Mouse (Mus musculus) ovary, postnatal 36 days (tissue): ENCODE data around the gene Amigo3.
"Not testable (repeated sequence)": the region's sequence is repeated elsewhere in the genome, so short reads cannot be mapped to it uniquely, and the experiment has no call there.

Experiments
- DNase-seq: peaks from one replicate; pipeline ENCODE4 v3.0.0; 2022; ENCODE audit warnings: low spot score, mixed read lengths

Gene Amigo3

GRCm38 (mm10) chr9:108052885-108053664 lies at the start of gene Amigo3:
TSS of gene Amigo3 (plus strand) at chr9:108053159.
- DNase-seq = peak; percentile 94

GRCm38 (mm10) chr9:108003531-108003890 lies 49.4 kb upstream of the Amigo3 start:
- DNase-seq = no peak

GRCm38 (mm10) chr9:108008041-108008440 lies 44.9 kb upstream of the Amigo3 start:
- DNase-seq = no peak

GRCm38 (mm10) chr9:108010385-108010784 lies 42.6 kb upstream of the Amigo3 start:
- no peak for DNase-seq

GRCm38 (mm10) chr9:108013577-108013976 lies 39.4 kb upstream of the Amigo3 start:
- not testable (repeated sequence) for DNase-seq

GRCm38 (mm10) chr9:108017127-108017526 lies 35.8 kb upstream of the Amigo3 start:
- DNase-seq = no peak

GRCm38 (mm10) chr9:108020741-108021140 lies 32.2 kb upstream of the Amigo3 start:
- DNase-seq = no peak

GRCm38 (mm10) chr9:108023216-108023615 lies 29.7 kb upstream of the Amigo3 start:
- DNase-seq = no peak

GRCm38 (mm10) chr9:108026584-108026983 lies 26.4 kb upstream of the Amigo3 start:
- DNase-seq = no peak

GRCm38 (mm10) chr9:108027867-108028266 lies 25.1 kb upstream of the Amigo3 start:
- no peak for DNase-seq

- DNase-seq = no peak
Observed at GRCm38 (mm10) chr9:108032126-108032525, 20.8 kb upstream of the Amigo3 start.

- DNase-seq = no peak
Observed at GRCm38 (mm10) chr9:108035331-108036156, 17.4 kb upstream of the Amigo3 start.

GRCm38 (mm10) chr9:108044751-108045492 lies 8.0 kb upstream of the Amigo3 start:
- no peak for DNase-seq

GRCm38 (mm10) chr9:108046582-108046981 lies 6.4 kb upstream of the Amigo3 start:
- DNase-seq = no peak

- DNase-seq = no peak
Observed at GRCm38 (mm10) chr9:108047601-108048565, 5.1 kb upstream of the Amigo3 start.

- DNase-seq = no peak
Observed at GRCm38 (mm10) chr9:108048566-108048955, 4.4 kb upstream of the Amigo3 start.

GRCm38 (mm10) chr9:108049016-108049455 lies 3.9 kb upstream of the Amigo3 start, which contains the start of gene Gmppb:
TSS of gene Gmppb (plus strand) at chr9:108049242.
- DNase-seq = peak; percentile 95

GRCm38 (mm10) chr9:108049561-108050251 lies 3.3 kb upstream of the Amigo3 start:
- DNase-seq = no peak

GRCm38 (mm10) chr9:108051184-108051930 lies 1.6 kb upstream of the Amigo3 start:
- no peak for DNase-seq

GRCm38 (mm10) chr9:108051931-108052220 lies 1.1 kb upstream of the Amigo3 start:
- no peak for DNase-seq
